ENCODE assay signal across 17 mouse cellular contexts in the genomic region with DNA sequence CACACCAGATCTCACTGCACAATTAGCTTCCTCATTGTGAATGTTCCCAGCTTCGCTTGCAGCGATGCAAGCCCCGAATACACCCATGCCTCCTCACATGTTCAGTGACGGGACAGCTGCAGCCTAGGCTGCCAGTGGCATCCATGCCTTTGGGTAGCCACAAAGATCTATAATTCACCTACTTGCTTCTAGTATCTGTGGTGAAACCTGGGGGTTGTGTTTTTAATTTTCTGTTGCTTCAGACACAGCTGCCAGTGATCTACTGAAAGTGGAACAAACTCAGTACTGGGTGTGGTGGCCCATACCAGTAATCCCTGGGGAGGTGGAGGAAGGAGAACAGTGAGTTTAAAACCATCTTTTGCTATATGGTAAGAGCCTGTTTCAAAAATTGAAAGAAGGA. TPM values are rescaled to one million over a fixed set of nuclear protein-coding genes. Genes with fewer than 3 reads are reported as not detected.
DNase-seq lines count a peak whose midpoint lies in the region; ATAC-seq and TF ChIP-seq lines count a peak whose summit lies in the region.
"Had no signal": no experiment of that assay in that cellular context is flagged by ENCODE, and none has a peak within 500 bp of the region (broad histone marks: within the 10 kb centered on the region; RNA-seq: fewer than 3 reads in every experiment).

No protein-coding gene starts in this region.

- TF ChIP-seq POLR2A in heart, adult 2 months (IDR thresholded peaks at IDR 0.05; ENCODE audit: insufficient read depth, low read depth, low read length): no peak
- TF ChIP-seq POLR2A in bone marrow, adult 2 months (IDR thresholded peaks at IDR 0.05; ENCODE audit: borderline replicate concordance, control insufficient read depth, low read depth, low read length): no peak

- H3K4me3 ChIP-seq in heart, adult 2 months: no peak overlapping the region
- H3K4me3 ChIP-seq in bone marrow, adult 2 months (replicated peaks; ENCODE audit: control insufficient read depth, low read depth, low read length): peak overlapping the region; percentile 40
- H3K4me3 ChIP-seq: heart, embryonic 13.5 days; hindbrain, embryonic 15.5 days; limb, embryonic 12.5 days; megakaryocyte, embryonic 14.5 days had no signal

- peak overlapping the region; percentile 3; the same call in 1 of the 2 replicates for H3K27ac ChIP-seq in heart, adult 2 months
- H3K27ac ChIP-seq in bone marrow, adult 2 months (ENCODE audit: control insufficient read depth, insufficient read depth, low read depth, low read length, poor library complexity): peak overlapping the region; percentile 72
- H3K27ac ChIP-seq: heart, embryonic 13.5 days; hindbrain, embryonic 15.5 days; limb, embryonic 12.5 days had no signal

- WGBS in heart, adult 2 months: 77% methylated on average over 4 of the region's 4 CpGs
- WGBS in bone marrow, adult 2 months: 59% methylated on average over 4 of the region's 4 CpGs

- ATAC-seq in megakaryocyte-erythroid progenitor cell, adult 5-6 weeks (replicated peaks; ENCODE audit: low FRiP score, low TSS enrichment, poor library complexity, severe bottlenecking): no peak

- no peak for TF ChIP-seq EP300 in heart, adult 2 months (IDR thresholded peaks at IDR 0.05; ENCODE audit: insufficient read depth, low read depth, low read length)

- intact Hi-C loops in heart, adult 2 months (cut with DNase I): no loop called here

- no peaks in the 10 kb centered on the region for H3K27me3 ChIP-seq in heart, adult 2 months (ENCODE audit: control insufficient read depth, insufficient read depth, low read length)
- H3K27me3 ChIP-seq: heart, embryonic 13.5 days; hindbrain, embryonic 15.5 days; limb, embryonic 12.5 days had no signal

- H3K9ac ChIP-seq in heart, adult 2 months (ENCODE audit: low read depth, low read length): no peak overlapping the region
- H3K9ac ChIP-seq: heart, embryonic 13.5 days; hindbrain, embryonic 15.5 days; limb, embryonic 12.5 days had no signal

- peak; percentile 21 to 35 for DNase-seq in heart, adult 2 months
- no peak for DNase-seq in heart, postnatal 4 days
- peak; percentile 49 for DNase-seq in 3T3-L1 (ENCODE audit: low read depth, low spot score)
- peak; percentile 77 to 82 for DNase-seq in spleen, postnatal 36 days (ENCODE audit: low spot score in 2 of 2)
- DNase-seq in testis, postnatal 10 days (ENCODE audit: low spot score): no peak
- DNase-seq in adipocyte (ENCODE audit: low spot score): no peak
- DNase-seq: adrenal gland, postnatal 10 days; cerebellum, postnatal 10 days; kidney, adult 2 months had no signal

- H3K79me2 ChIP-seq in heart, adult 2 months (replicated peaks; ENCODE audit: control insufficient read depth, insufficient read depth, low read length): no peaks in the 10 kb centered on the region

- no peak for TF ChIP-seq CTCF in heart, adult 2 months (IDR thresholded peaks at IDR 0.05)
- no peak for TF ChIP-seq CTCF in bone marrow, adult 2 months (IDR thresholded peaks at IDR 0.05; ENCODE audit: control insufficient read depth, insufficient read depth, low read length)

- no peaks in the 10 kb centered on the region for H3K36me3 ChIP-seq in heart, adult 2 months (ENCODE audit: control insufficient read depth, insufficient read depth, low read length)
- H3K36me3 ChIP-seq: heart, embryonic 13.5 days; hindbrain, embryonic 15.5 days; limb, embryonic 12.5 days had no signal

- H3K4me1 ChIP-seq in heart, adult 2 months (ENCODE audit: control insufficient read depth, insufficient read depth, low read length): no peaks in the 10 kb centered on the region; the same call in 1 of the 2 replicates
- peaks cover 4% of the 10 kb centered on the region; the same call in 1 of the 2 replicates for H3K4me1 ChIP-seq in bone marrow, adult 2 months (ENCODE audit: control insufficient read depth, insufficient read depth, low read length)
- H3K4me1 ChIP-seq: heart, embryonic 13.5 days; hindbrain, embryonic 15.5 days; limb, embryonic 12.5 days; megakaryocyte, embryonic 14.5 days had no signal

RNA-seq across cellular contexts. Expression of a gene that starts 43.4 kb away (rescaled TPM):
- under 1 TPM in 1 of 2 experiments, not detected in 1; 0.16 TPM for total RNA-seq in heart, adult 2 months (2021)
- polyA plus RNA-seq in heart, adult 2 months (2012; rRNA removed): 0.15 and 0.37 TPM in 2 replicates
- not detected for total RNA-seq in heart, postnatal 4 days (2021)
- polyA plus RNA-seq in bone marrow, adult 2 months (2011; ENCODE audit: insufficient read depth, insufficient read length, low replicate concordance, missing spikeins): not detected in 2 replicates
- total RNA-seq in megakaryocyte-erythroid progenitor cell, adult 5-6 weeks (2014; fragmentation: Nextera tagmentation): 1.1 and 1.4 TPM in 2 replicates
- 0.70 TPM in 1 of 2 replicates, not detected in the other for total RNA-seq in megakaryocyte-erythroid progenitor cell, adult 5-6 weeks (2017)
- total RNA-seq: left cerebral cortex, adult 18-20 months had no signal
- polyA plus RNA-seq: embryonic facial prominence, embryonic 11.5 days had no signal

RNA-seq across cellular contexts. Expression of a gene that starts 45.4 kb away (rescaled TPM):
- total RNA-seq in heart, adult 2 months (2021): 10 to 100 TPM; 38.7 to 39.9 TPM
- 5.6 and 12.5 TPM in 2 replicates for polyA plus RNA-seq in heart, adult 2 months (2012; rRNA removed)
- total RNA-seq in heart, postnatal 4 days (2021): 10 to 100 TPM; 32.7 to 33.4 TPM
- 5.9 and 10.7 TPM in 2 replicates for polyA plus RNA-seq in bone marrow, adult 2 months (2011; ENCODE audit: insufficient read depth, insufficient read length, low replicate concordance, missing spikeins)
- 35.2 and 42.5 TPM in 2 replicates for total RNA-seq in megakaryocyte-erythroid progenitor cell, adult 5-6 weeks (2014; fragmentation: Nextera tagmentation)
- 28.1 and 30.4 TPM in 2 replicates for total RNA-seq in megakaryocyte-erythroid progenitor cell, adult 5-6 weeks (2017)

Comparison
In these comparisons a context has a peak if more than half of its experiments do, and no peak if none do; other contexts are left out.
1. DNase-seq: peak in heart, adult 2 months (2 of 2), 3T3-L1 (single experiment) and spleen, postnatal 36 days (2 of 2); none in heart, postnatal 4 days (single experiment), testis, postnatal 10 days (single experiment) and adipocyte (single experiment).